Mouse (Mus musculus) layer of hippocampus, adult 2 months (tissue): ENCODE measurements around the gene Dscaml1. TPM values are rescaled to one million over a fixed set of nuclear protein-coding genes. Genes with fewer than 3 reads are reported as not detected.
A peak's percentile ranks its signal among the peaks of the same experiment; 100 is the strongest.

Source experiments
- DNase-seq, 2 experiments: peaks; one replicate each; pipeline ENCODE4 v3.0.0; 2022; ENCODE audit warnings: low spot score in 2 of 2
- H3K27ac ChIP-seq: fragments of 200-600 bp; 2 replicates; pipeline ENCODE4 v1.8.1; 2022
- H3K4me3 ChIP-seq: fragments of 200-600 bp; 2 replicates; pipeline ENCODE4 v1.8.1; 2022; ENCODE audit warnings: mild to moderate bottlenecking
- CTCF ChIP-seq: fragments of 200-600 bp; conservative IDR thresholded peaks from 2 replicates; pipeline ENCODE4 v1.8.1; 2022; ENCODE audit warnings: antibody characterized with exemption, mild to moderate bottlenecking, moderate library complexity
- total RNA-seq, 2 experiments: library from RNA; stranded (reverse); gene quantifications; 2 replicates each; pipeline ENCODE4 v1.2.3; 2021

Dscaml1 gene
- total RNA-seq, 2 experiments from 2014 or later: 95.8 to 102 TPM

GRCm38 (mm10) chr9:45444251-45444798 is 17.9 kb downstream of the Dscaml1 start:
- H3K27ac ChIP-seq: no peak overlapping the region
- TF ChIP-seq CTCF: no peak
- H3K4me3 ChIP-seq: no peak overlapping the region
- no peak for DNase-seq

GRCm38 (mm10) chr9:45449658-45450057 is 23.2 kb downstream of the Dscaml1 start:
- 0 out of 2 replicates have a peak overlapping the region, but pooled peaks have one; percentile 29 for H3K27ac ChIP-seq
- no peak overlapping the region for H3K4me3 ChIP-seq
- DNase-seq: no peak
- TF ChIP-seq CTCF: no peak

DNA sequence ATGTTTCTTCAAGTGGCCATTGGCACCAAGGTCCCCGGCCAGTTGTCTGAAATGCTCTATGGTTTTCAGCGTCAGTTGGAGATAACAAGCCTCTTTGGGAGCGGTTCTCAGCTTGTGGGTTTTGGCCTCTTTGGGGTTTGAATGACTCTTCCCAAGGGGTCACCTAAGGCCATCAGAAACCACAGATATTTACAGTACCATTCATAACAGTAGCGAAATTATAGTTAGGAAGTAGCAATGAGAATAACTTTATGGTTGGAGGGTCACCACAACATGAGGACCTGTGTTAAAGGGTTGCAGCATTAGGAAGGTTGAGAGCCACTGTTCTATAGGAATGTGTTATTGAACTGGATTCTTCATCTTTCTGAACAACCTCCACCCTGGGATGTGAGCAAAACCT is 24.9 kb downstream of the Dscaml1 start:
- H3K4me3 ChIP-seq: no peak overlapping the region
- no peak overlapping the region for H3K27ac ChIP-seq
- DNase-seq: no peak
- TF ChIP-seq CTCF: no peak

GRCm38 (mm10) chr9:45454032-45454431 is 27.6 kb downstream of the Dscaml1 start:
- H3K27ac ChIP-seq: peak overlapping the region; percentile 55
- no peak overlapping the region for H3K4me3 ChIP-seq
- no peak for DNase-seq
- TF ChIP-seq CTCF: no peak

DNA sequence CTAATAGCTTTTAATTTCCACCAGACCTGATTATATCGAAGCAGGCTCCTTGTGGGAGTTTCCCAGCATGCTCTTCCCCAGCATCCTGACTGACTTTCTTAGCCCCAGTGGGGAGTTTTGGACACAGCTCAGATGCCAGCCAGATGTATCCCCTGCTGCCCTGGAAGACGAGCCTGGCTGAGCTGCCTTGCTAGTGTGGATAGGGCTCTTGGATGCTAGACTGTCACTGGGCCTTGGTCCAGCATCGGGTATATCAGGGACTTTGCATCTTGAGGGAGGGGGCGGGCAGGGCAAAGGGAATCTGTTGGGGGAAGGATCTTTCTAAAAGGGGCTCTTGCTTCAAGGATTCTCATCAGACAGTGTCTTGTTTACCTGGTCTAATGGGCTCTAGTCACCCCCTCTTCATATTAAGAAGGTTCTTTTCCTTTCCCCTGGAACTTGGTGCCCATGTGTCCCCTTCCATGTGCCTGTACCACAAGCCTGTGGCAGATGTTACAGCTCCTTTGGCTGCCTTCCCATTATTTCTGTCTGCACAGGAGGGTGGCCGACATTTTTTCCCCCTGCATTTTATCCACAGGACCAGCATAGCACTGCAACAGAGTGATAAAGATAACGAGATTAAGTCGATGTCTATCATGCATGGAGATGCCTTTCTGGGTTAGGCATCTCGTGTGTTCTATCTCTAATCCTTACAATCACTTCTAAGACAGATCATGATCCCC is 28.6 kb downstream of the Dscaml1 start:
- DNase-seq: no peak
- Histone ChIP-seq H3K27ac (peak overlapping the region; percentile 51; the same call in 1 of the 2 replicates), H3K4me3 (no peak overlapping the region)
- TF ChIP-seq CTCF: no peak

DNA sequence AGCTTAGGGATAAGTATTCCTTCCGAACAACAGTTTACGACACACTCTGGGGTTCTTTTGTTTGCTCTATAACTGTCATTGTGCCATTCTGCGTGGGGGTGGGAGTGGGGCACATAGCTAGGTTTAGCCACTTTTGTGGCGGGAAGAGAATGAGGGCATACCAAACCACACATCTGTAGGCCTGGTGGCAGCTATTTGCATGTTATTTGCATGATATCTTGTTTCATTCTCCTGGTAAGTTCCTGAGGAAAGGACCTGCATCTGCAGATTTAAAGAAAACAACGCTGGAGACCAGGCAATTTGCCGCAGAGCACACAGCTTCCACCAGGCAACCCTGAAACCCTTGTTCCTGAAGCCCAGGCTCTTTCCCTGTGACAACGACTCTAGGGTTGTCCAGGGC is 30.8 kb downstream of the Dscaml1 start:
- peak overlapping the region; percentile 68; the same call in 1 of the 2 replicates for H3K27ac ChIP-seq
- H3K4me3 ChIP-seq: no peak overlapping the region
- DNase-seq: no peak
- TF ChIP-seq CTCF: no peak

GRCm38 (mm10) chr9:45458363-45458762 is 31.9 kb downstream of the Dscaml1 start:
- TF ChIP-seq CTCF: peak; percentile 66
- DNase-seq: peak in 1 of 2 experiments; percentile 31
- Histone ChIP-seq H3K27ac (peak overlapping the region; percentile 68), H3K4me3 (no peak overlapping the region)

GRCm38 (mm10) chr9:45465396-45466019 is 39.1 kb downstream of the Dscaml1 start:
- no peak for TF ChIP-seq CTCF
- Histone ChIP-seq H3K4me3 (no peak overlapping the region), H3K27ac (no peak overlapping the region; the same call in 1 of the 2 replicates)
- no peak for DNase-seq

DNA sequence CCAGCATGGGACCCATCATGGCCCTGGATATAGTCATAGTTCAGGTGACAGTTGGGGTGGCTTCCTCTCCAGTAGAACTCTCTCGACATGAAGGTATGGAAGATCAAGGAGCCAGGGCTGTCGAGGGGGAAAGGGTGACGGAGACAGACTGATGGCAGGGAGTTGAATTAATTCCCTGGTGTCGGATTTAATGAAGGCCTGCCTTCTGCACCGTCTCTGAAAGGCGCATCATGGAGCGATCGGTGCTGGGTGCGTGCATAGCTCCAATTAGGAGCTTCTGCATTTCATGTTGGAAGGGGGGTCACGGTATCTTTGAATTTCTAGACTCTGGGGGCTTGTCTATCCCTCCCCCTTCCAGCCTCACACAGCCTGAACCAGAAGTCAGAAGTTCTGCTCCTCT is 41.8 kb downstream of the Dscaml1 start:
- no peak overlapping the region for H3K27ac ChIP-seq
- DNase-seq: no peak
- no peak overlapping the region for H3K4me3 ChIP-seq
- no peak for TF ChIP-seq CTCF

- TF ChIP-seq CTCF: no peak
- peak overlapping the region; percentile 83 for H3K27ac ChIP-seq
- DNase-seq: peak; percentile 26 to 65
- H3K4me3 ChIP-seq: no peak overlapping the region
Measured at GRCm38 (mm10) chr9:45470746-45471471, 44.5 kb downstream of the Dscaml1 start.

DNA sequence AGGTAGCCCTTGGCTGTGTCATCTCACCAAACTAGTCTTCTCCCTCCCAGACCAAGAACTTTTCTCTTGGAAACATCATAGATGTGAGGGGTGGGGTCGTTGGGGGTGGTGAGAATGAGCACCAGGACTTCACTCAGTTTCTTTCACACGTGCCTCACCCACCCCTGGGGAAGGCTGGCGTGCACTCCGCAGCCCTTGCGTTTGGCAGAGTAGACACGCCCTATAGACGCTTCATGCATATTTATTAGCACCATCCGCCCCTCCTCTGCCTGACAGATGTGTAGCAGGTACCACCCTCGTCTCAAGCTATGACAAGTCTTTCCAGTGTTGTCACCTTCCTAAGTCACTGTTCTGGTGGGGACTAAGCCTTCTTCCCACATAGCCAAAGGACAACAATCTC is 45.3 kb downstream of the Dscaml1 start:
- Histone ChIP-seq H3K4me3 (no peak overlapping the region), H3K27ac (peak overlapping the region; percentile 83)
- DNase-seq: no peak
- no peak for TF ChIP-seq CTCF

DNA sequence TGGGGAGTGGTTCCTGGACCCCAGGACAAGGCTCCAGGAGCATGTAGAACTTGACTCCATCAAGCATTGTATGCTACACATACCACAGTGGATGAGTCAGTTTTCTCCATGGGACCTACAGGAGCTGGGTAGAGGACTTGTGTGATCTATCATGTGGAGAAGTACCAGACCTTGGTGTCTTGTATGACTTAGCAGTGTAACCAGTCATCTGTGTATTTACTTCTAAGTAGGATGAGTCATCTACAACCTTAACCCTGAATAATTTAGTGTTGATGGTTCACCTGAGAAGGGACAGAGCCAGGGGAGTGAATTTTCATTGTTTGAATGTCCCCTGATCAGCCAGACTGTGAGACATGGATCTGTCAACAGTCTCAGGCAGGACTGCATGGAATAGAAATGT is 48.4 kb downstream of the Dscaml1 start:
- Histone ChIP-seq H3K4me3 (no peak overlapping the region), H3K27ac (no peak overlapping the region)
- DNase-seq: no peak
- no peak for TF ChIP-seq CTCF

DNA sequence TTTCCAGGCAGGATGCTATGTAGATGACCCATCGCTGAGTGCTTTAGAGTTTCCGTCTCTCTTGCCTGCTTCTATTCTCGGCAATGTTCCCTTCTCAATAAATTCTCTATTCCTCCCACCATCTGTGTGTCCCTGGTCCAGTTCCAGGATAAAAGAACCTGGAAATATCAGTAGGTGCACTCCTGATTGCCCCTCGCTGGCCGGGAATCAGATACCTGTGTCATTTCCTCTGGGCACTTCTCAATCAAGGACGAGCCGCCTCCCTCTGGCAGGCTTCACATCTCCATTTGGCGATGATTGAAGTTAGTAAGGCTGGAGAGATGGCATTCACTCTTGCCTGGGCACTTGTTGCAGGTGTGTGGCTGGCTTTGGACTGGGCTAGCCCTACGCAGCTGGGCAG is 54.5 kb downstream of the Dscaml1 start:
- TF ChIP-seq CTCF: no peak
- H3K4me3 ChIP-seq: no peak overlapping the region
- DNase-seq: no peak
- H3K27ac ChIP-seq: peak overlapping the region; percentile 59
